Mouse (Mus musculus): ENCODE measurements around the gene Mettl27. TPM values are rescaled to one million over a fixed set of nuclear protein-coding genes. Genes with fewer than 3 reads are reported as not detected.

Mettl27 gene
- 23.0 and 23.9 TPM in 2 replicates for polyA plus RNA-seq (2014; fragmentation: Nextera tagmentation; extraction: Ambion mirVana)

DNA sequence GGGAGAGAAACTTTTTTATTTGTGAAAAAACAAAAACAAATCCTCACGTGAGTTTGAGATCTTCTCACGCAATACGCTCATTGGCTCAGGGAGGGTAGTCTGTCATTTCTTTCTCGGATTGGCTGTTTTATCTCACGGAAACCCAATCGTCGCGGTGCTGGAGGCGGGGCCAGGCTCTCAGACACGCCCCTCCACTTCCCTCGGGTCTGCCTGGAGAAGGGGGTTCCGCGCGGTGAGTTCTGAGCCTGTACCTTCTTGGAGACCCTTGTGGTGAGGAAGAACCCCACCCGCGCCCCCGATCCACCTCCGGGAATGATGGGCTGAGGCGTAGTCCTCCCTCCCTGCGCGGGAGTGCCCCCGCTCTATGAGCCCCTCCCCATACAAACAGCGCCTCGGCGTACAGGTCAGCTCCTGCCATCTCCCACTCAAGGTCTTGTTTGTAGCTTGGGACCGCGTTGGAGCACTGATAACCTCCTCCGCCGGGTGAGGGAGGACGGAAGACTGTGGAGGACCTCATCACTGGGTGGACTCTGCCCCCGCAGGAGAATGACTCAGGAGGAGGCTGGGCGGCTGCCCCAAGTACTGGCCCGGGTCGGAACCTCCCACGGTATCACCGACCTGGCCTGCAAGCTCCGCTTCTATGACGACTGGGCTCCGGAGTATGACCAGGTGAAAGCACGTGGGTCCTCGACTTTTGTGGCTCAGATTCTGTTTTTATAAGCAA, at the start of gene Mettl27:
Mettl27 (plus strand) TSS at position 190 of the 724 bp plus-strand sequence.
- no peaks in the 10 kb centered on the region for H3K36me3 ChIP-seq (ENCODE audit: insufficient read depth)
- no peaks in the 10 kb centered on the region for H3K27me3 ChIP-seq (ENCODE audit: insufficient read depth, low read length)
- H3K9ac ChIP-seq: peak within 1 kb of the TSS; percentile 79
- H3K9me3 ChIP-seq (ENCODE audit: low read depth, low read length): no peaks in the 10 kb centered on the region
- H3K4me3 ChIP-seq (ENCODE audit: low read depth, low read length): peak within 1 kb of the TSS; percentile 73
- H3K4me2 ChIP-seq: peak within 1 kb of the TSS; percentile 98
- ATAC-seq (ENCODE audit: insufficient read depth) (peak; percentile 97), DNase-seq (peak; percentile 96)
- TF ChIP-seq CTCF (IDR thresholded peaks at IDR 0.05; ENCODE audit: low read depth): no peak
- no peaks in the 10 kb centered on the region for H3K4me1 ChIP-seq (ENCODE audit: insufficient read depth)
- WGBS: under 1% methylated on average over 41 of the region's 41 CpGs
- peak within 1 kb of the TSS; percentile 84 for H3K27ac ChIP-seq (ENCODE audit: low read depth)

DNA sequence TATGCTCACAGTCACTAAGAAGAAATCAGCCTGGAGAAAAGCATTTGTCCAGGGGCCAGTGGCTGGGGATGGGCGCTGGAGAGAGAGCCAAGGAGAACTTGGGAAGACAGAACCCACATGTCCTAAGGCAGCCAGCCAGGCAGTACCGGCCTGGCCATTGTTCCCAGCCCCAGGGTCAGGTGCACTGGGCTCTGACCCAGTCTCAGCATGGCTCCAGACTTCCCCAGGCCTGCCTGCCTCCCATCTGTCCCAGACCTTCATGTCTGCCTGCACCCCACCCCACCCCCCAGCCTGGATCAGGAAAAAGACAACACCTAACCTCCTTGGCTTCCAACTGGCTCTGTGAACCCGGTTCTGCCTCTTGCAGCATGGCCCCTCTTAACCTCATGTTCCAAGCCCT, 49.1 kb upstream of the Mettl27 start:
- H3K9ac ChIP-seq: no peak overlapping the region
- no peaks in the 10 kb centered on the region for H3K9me3 ChIP-seq (ENCODE audit: low read depth, low read length)
- H3K27ac ChIP-seq (ENCODE audit: low read depth): no peak overlapping the region
- TF ChIP-seq CTCF (IDR thresholded peaks at IDR 0.05; ENCODE audit: low read depth): no peak
- DNase-seq (no peak), ATAC-seq (ENCODE audit: insufficient read depth) (no peak)
- no peaks in the 10 kb centered on the region for H3K27me3 ChIP-seq (ENCODE audit: insufficient read depth, low read length)
- no peaks in the 10 kb centered on the region for H3K36me3 ChIP-seq (ENCODE audit: insufficient read depth)
- WGBS: 66% methylated on average over 3 of the region's 3 CpGs
- no peak overlapping the region for H3K4me3 ChIP-seq (ENCODE audit: low read depth, low read length)
- H3K4me2 ChIP-seq: no peak overlapping the region
- no peaks in the 10 kb centered on the region for H3K4me1 ChIP-seq (ENCODE audit: insufficient read depth)

DNA sequence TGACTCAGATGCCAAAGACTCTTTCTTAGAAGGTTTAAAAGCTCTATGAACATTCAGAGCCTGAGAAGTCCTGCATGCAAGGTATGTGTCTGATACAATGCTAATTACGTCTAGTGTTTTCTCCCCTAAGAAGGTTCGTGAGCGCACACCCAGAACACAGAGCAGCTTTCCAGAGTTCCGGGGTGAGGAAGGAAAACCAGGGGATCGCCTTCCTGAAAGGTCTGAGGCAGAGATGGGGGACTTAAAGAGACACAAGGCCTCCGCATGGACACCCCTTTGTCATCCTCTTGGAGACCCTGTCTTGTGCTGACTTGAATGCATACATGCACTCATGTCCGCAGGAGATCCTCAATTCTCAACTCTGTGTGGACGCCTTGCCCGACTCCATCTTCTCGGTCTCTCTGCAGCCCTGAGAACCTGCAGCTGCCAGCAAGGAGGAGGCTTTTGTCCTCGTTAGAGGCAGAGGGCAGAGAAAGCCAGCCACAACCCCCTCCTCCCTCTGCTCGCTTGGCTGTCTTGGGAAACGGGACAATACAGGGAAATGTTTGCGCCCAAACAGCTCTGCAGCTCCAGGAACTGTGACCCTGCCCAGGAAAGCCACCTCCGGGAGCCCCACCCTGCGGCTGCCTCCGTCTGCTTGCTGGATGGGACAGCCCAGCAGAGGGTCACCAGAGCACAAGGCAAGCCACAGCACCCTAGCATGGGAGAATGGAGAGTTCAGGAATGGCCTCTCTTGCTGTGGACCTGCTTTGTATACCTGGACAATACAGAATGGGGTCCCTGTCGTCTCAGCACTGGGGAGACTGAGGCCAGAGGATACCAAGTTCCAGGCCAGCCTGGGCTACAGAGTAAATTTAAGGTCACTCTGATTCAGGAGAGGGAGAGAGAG, 44.5 kb upstream of the Mettl27 start:
- Histone ChIP-seq H3K9ac (no peak overlapping the region), H3K27me3 (ENCODE audit: insufficient read depth, low read length) (no peaks in the 10 kb centered on the region), H3K4me1 (ENCODE audit: insufficient read depth) (peaks cover 7% of the 10 kb centered on the region; the same call in 1 of the 2 replicates), H3K9me3 (ENCODE audit: low read depth, low read length) (no peaks in the 10 kb centered on the region), H3K4me3 (ENCODE audit: low read depth, low read length) (no peak overlapping the region), H3K4me2 (no peak overlapping the region), H3K27ac (ENCODE audit: low read depth) (peak overlapping the region; percentile 61; the same call in 1 of the 2 replicates), H3K36me3 (ENCODE audit: insufficient read depth) (no peaks in the 10 kb centered on the region)
- no peak for TF ChIP-seq CTCF (IDR thresholded peaks at IDR 0.05; ENCODE audit: low read depth)
- WGBS: 53% methylated on average over 18 of the region's 18 CpGs
- ATAC-seq (ENCODE audit: insufficient read depth) (no peak), DNase-seq (peak; percentile 63)

DNA sequence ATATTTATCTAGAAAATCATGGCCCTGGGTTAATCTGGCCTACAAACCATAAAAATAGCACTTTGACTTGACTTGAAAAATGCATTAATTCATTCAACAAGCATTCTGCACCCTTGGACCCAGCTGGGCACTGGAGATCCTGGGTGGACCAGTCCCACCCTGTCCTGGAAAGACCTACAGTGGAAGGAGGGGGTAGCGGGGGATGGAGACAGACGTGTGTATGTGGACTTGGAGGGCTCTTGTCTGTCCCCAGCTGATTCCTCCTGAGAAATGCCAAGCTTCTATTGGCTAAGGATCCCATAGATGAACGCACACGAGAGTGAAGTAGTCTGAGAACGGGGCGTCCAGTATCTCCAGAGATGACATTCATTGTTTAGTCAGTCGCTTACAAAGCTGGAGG, 43.7 kb upstream of the Mettl27 start:
- Histone ChIP-seq H3K36me3 (ENCODE audit: insufficient read depth) (no peaks in the 10 kb centered on the region), H3K4me2 (no peak overlapping the region), H3K27ac (ENCODE audit: low read depth) (no peak overlapping the region), H3K9ac (no peak overlapping the region), H3K4me3 (ENCODE audit: low read depth, low read length) (no peak overlapping the region), H3K4me1 (ENCODE audit: insufficient read depth) (peaks cover 7% of the 10 kb centered on the region; the same call in 1 of the 2 replicates), H3K27me3 (ENCODE audit: insufficient read depth, low read length) (no peaks in the 10 kb centered on the region), H3K9me3 (ENCODE audit: low read depth, low read length) (no peaks in the 10 kb centered on the region)
- WGBS: 76% methylated on average over 7 of the region's 7 CpGs
- TF ChIP-seq CTCF (IDR thresholded peaks at IDR 0.05; ENCODE audit: low read depth): no peak
- DNase-seq (no peak), ATAC-seq (ENCODE audit: insufficient read depth) (no peak)

DNA sequence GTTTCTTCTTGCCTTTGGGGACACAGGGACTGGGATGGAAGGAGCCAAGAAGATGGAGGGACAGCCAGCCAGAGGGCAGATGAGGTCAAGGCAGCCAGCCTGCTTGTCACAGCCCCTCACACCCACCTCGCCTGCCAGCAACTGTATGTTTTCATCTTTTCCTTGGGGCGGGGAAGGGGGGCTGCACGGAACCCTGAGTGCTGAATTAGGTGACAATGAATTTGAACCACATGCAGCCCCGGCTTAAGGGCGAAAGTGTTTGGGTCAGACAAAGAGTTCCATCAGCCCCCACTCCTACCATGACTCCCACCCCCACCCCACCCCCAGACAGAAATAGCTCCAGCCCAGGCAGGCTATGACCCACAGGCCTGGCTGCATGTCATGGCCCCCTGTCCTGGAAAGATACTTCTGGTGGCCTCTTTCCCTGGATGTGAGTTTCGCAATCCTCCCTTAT, 41.5 kb upstream of the Mettl27 start:
- peak overlapping the region; percentile 85; the same call in 1 of the 2 replicates for H3K27ac ChIP-seq (ENCODE audit: low read depth)
- H3K4me1 ChIP-seq (ENCODE audit: insufficient read depth): peaks cover 13% of the 10 kb centered on the region; the same call in 1 of the 2 replicates
- no peak for TF ChIP-seq CTCF (IDR thresholded peaks at IDR 0.05; ENCODE audit: low read depth)
- DNase-seq (peak; percentile 91), ATAC-seq (ENCODE audit: insufficient read depth) (peak; percentile 86)
- no peak overlapping the region for H3K4me3 ChIP-seq (ENCODE audit: low read depth, low read length)
- H3K9me3 ChIP-seq (ENCODE audit: low read depth, low read length): no peaks in the 10 kb centered on the region
- 35% methylated on average over 6 of the region's 6 CpGs for WGBS
- H3K9ac ChIP-seq: no peak overlapping the region
- H3K27me3 ChIP-seq (ENCODE audit: insufficient read depth, low read length): no peaks in the 10 kb centered on the region
- no peaks in the 10 kb centered on the region for H3K36me3 ChIP-seq (ENCODE audit: insufficient read depth)
- H3K4me2 ChIP-seq: peak overlapping the region; percentile 20; the same call in 1 of the 2 replicates

DNA sequence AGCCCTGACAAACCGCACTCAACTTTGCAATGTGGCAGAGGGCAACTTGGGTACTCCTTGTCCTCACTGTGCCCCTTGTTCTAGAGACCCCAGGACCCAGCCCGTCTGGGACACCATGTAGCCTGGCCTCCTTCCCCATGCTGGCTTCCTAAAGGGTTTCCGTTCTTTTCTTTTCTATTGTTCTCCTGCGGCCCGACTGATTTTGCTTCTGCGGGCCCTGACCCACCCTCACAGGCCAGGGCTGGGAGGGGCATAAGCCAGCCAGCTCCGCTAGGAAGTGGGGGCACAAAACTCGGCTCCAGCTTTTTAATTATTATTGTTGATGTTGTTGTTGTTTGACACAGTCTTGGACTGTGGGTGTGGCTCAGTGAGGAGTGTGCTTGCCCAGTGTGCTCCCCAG, 40.6 kb upstream of the Mettl27 start:
- Histone ChIP-seq H3K27me3 (ENCODE audit: insufficient read depth, low read length) (no peaks in the 10 kb centered on the region), H3K9me3 (ENCODE audit: low read depth, low read length) (no peaks in the 10 kb centered on the region), H3K4me2 (no peak overlapping the region), H3K9ac (no peak overlapping the region), H3K36me3 (ENCODE audit: insufficient read depth) (no peaks in the 10 kb centered on the region), H3K4me3 (ENCODE audit: low read depth, low read length) (no peak overlapping the region), H3K27ac (ENCODE audit: low read depth) (peak overlapping the region; percentile 85), H3K4me1 (ENCODE audit: insufficient read depth) (peaks cover 17% of the 10 kb centered on the region; the same call in 1 of the 2 replicates)
- 68% methylated on average over 8 of the region's 8 CpGs for whole genome bisulfite sequencing
- no peak for TF ChIP-seq CTCF (IDR thresholded peaks at IDR 0.05; ENCODE audit: low read depth)
- DNase-seq (peak; percentile 28), ATAC-seq (ENCODE audit: insufficient read depth) (no peak)

DNA sequence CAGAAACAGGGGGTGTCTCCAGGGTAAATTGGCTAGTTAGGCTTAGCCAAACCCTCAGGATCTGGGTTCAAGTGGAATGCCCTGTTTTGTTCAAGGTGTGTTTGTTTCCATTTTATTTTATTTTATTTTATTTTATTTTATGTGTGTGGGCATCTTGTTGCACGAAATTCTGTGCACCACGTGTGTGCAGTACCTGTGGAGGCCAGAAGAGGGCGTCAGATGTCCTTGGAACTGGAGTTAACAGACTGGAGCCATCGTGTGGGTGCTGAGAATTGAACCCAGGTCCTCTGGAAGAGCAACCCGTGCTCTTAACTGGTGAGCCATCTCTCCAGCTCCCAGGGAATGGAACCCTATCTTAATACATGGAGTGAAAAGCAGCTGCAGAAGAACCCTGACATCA, 39.5 kb upstream of the Mettl27 start:
- Histone ChIP-seq H3K4me1 (ENCODE audit: insufficient read depth) (peaks cover 20% of the 10 kb centered on the region; the same call in 1 of the 2 replicates), H3K4me3 (ENCODE audit: low read depth, low read length) (no peak overlapping the region), H3K9me3 (ENCODE audit: low read depth, low read length) (no peaks in the 10 kb centered on the region), H3K9ac (no peak overlapping the region), H3K27ac (ENCODE audit: low read depth) (no peak overlapping the region), H3K36me3 (ENCODE audit: insufficient read depth) (no peaks in the 10 kb centered on the region), H3K27me3 (ENCODE audit: insufficient read depth, low read length) (no peaks in the 10 kb centered on the region), H3K4me2 (no peak overlapping the region)
- ATAC-seq (ENCODE audit: insufficient read depth) (no peak), DNase-seq (no peak)
- 77% methylated on average over 5 of the region's 5 CpGs for WGBS
- peak; percentile 44 for TF ChIP-seq CTCF (IDR thresholded peaks at IDR 0.05; ENCODE audit: low read depth)

All from lung, embryonic 14.5 days (tissue).